Mouse (Mus musculus): ENCODE data around the gene Ankef1.

Gene Ankef1

DNA sequence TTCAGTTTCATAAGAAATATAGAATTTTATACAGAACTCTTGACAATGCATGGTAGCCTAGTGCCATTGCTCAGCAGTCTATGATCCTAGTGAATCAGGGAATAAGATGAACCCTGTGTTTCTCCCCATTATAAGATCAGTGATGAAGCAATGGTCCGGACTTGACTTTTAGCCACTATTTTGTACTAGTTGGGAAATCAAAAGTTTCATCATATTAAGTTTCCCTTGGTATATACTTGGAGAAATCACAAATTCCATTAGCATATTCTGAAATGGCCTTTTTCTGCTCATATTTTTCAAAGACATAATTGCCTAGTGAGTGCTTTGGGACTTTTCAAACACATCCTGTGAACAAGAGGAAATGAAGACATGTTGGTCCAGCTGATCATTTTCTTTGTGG, at the start of gene Ankef1:
Ankef1 (plus strand) TSS at position 260 of the 400 bp plus-strand sequence.
- ChIA-PET CTCF (interaction anchor here in 1 of 4 experiments (1.4 kb wide), 1 partner anchor 352 kb away, joined by 3 read pairs; no protein-coding TSS in a partner anchor), POLR2A (no interaction called here)

GRCm38 (mm10) chr2:136456468-136456867, 45.2 kb upstream of the Ankef1 start:
- POLR2A ChIA-PET: no interaction called here
- CTCF ChIA-PET: no interaction called here

- POLR2A ChIA-PET: no interaction called here
- CTCF ChIA-PET: no interaction called here
These were observed 44.8 kb upstream of the Ankef1 start for GRCm38 (mm10) chr2:136456875-136457274.

GRCm38 (mm10) chr2:136477656-136478055, 24.1 kb upstream of the Ankef1 start:
- ChIA-PET POLR2A (no interaction called here), CTCF (no interaction called here)

DNA sequence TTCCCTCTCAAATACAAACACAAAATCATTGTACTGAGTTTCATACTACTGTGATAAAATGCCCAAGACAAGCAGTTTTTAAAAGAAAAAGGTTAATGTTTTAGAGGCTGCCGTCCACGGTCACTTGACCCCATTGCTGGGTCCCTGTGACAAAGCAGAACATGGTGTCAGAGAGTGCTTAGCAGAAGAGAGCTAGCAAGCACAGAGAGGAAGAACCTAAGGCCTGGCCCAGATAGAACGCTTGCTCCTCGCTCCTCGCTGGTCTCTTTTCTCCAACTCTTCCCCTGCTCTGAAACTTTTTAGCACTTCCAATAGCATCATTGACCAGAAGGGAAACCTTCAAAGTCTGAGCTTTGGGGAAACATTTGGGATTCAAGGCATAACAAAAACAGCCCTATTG, 19.4 kb upstream of the Ankef1 start:
- ChIA-PET CTCF (no interaction called here), POLR2A (no interaction called here)

DNA sequence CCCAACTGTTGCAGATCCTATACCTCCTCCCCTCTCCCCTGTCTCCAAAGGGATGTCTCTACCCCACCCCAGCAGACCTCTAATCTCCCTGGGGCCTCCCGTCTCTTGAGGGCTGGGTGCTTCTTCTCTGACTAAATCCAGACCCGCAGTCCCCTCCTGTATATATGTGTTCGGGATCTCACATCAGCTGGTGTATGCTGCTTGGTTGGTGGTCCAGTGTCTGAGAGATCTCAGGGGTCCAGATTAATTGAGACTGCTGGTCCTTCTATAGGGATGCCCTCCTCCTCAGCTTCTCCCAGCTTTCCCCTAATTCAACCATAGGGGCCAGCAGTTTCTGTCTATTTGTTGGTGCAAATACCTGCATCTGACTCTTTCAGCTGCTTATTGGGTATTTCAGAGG, 18.7 kb upstream of the Ankef1 start:
- CTCF ChIA-PET: no interaction called here
- POLR2A ChIA-PET: no interaction called here

DNA sequence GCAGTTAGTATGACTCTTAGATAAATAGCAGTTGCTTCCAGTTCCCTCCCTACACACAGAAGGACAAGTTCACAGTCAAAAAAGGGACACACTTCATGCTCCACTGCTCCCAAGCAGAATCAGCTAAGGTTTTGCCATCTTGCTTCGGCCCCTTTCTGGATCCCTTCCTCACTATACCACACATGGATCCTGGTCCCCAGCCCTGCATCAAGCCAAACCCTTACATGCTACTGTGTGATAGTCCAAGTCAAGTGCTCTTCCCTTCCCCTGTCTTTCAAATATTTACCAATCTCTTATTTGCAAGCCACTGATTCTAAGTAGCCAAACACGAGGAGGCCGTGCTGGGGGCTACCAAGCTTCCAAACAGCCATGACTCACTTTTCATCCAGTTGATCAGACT, 16.8 kb upstream of the Ankef1 start:
- ChIA-PET POLR2A (interaction anchor here in 1 of 4 experiments (0.8 kb wide), 1 partner anchor 406 kb away, joined by 3 read pairs; the partner anchor contains the start of genes AL731706.1, Mkks and Slx4ip), CTCF (interaction anchor here in 2 of 4 experiments (1.8 to 2.0 kb wide), 2 partner anchors 73 to 112 kb away, joined by 7 to 11 read pairs; no protein-coding TSS in a partner anchor)

GRCm38 (mm10) chr2:136485401-136485800, 16.3 kb upstream of the Ankef1 start:
- CTCF ChIA-PET: interaction anchor here (0.5 to 2.0 kb wide), 33 partner anchors 14 to 1678 kb away, joined by 3 to 17 read pairs (median 4); no protein-coding TSS in a partner anchor
- POLR2A ChIA-PET: interaction anchor here in 1 of 4 experiments (0.8 kb wide), 1 partner anchor 406 kb away, joined by 3 read pairs; the partner anchor contains the start of genes AL731706.1, Mkks and Slx4ip

DNA sequence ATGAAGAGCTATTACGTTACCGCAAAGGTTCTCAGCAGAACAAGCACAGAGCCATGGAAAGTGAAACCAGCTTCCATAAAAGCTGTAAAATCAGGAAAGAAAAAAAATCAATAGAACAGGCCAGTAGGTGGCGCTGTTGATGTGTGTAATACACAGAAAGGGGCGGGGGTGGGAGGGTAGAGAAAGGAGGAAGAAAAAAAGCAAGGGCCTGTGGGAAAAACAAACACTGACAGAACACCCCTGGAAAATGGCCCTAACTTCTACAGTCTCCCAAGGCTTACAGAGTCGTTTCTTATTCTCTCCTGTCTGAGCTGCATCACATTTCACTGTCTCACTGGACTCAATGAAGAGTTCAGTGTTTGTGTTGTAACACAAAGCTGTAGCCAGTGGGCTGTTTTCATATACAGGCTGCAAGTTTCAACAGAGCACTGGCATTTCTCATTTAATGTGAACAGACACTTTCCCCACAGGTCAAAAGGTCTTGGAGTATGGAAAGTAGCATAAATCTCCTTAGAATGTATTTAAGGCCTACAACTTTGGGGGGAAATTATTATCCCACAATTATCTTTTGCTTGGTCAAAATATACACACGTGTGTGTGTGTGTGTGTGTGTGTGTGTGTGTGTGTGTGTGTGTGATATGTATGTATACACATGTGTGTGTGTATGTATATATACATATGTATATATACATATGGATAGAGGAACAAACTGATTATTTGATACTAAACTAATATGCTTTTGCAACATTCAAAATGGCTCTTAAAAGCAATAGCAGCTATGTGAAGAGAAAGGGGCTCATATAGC, 15.7 kb upstream of the Ankef1 start:
- ChIA-PET CTCF (interaction anchor here (0.5 to 2.0 kb wide), 52 partner anchors 13 to 1678 kb away, joined by 3 to 17 read pairs (median 4); no protein-coding TSS in a partner anchor), POLR2A (interaction anchor here in 2 of 4 experiments (0.7 to 0.8 kb wide), 3 partner anchors 160 to 405 kb away, joined by 3 to 4 read pairs (median 3); partner anchors contain the start of genes AL731706.1 (in 1 of the 2), Mkks (in 1 of the 2) and Slx4ip (in 1 of the 2))

- POLR2A ChIA-PET: interaction anchor here in 2 of 4 experiments (0.6 to 0.7 kb wide), 2 partner anchors 77 to 290 kb away, joined by 3 read pairs; no protein-coding TSS in a partner anchor
- CTCF ChIA-PET: interaction anchor here (0.5 to 2.0 kb wide), 6 partner anchors 71 to 1456 kb away, joined by 3 to 11 read pairs (median 4); no protein-coding TSS in a partner anchor
These were observed 14.7 kb upstream of the Ankef1 start for GRCm38 (mm10) chr2:136486986-136487385.

GRCm38 (mm10) chr2:136511073-136511472, 9.4 kb downstream of the Ankef1 start:
- ChIA-PET POLR2A (interaction anchor here in 1 of 4 experiments (0.7 kb wide), 1 partner anchor 137 kb away, joined by 3 read pairs; no protein-coding TSS in a partner anchor), CTCF (no interaction called here)

GRCm38 (mm10) chr2:136511756-136512155, 10.0 kb downstream of the Ankef1 start:
- ChIA-PET POLR2A (interaction anchor here in 1 of 4 experiments (0.6 kb wide), 1 partner anchor 269 kb away, joined by 3 read pairs; no protein-coding TSS in a partner anchor), CTCF (interaction anchor here in 1 of 4 experiments (1.1 kb wide), 1 partner anchor 46 kb away, joined by 3 read pairs; no protein-coding TSS in a partner anchor)

DNA sequence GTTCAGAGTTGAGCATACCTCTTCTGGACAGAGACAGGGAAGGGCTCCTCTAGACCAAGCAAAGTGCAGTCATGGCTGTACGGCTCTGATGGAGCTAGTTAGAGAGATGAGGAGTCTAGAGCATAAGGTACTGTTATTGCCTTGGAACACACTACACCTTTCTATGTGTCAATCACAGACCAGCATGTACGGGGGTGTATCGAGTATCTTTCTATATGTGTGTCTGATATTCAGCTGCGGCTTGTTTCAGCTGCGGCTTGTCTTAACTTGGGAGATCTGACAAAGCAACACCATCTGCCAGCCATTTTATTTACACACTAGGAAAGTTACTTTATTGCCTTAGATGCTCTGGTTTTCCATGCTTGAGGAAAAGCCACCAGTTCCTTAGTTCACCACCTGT, 11.1 kb downstream of the Ankef1 start:
- ChIA-PET POLR2A (no interaction called here), CTCF (interaction anchor here in 1 of 4 experiments (1.1 kb wide), 1 partner anchor 45 kb away, joined by 3 read pairs; no protein-coding TSS in a partner anchor)

DNA sequence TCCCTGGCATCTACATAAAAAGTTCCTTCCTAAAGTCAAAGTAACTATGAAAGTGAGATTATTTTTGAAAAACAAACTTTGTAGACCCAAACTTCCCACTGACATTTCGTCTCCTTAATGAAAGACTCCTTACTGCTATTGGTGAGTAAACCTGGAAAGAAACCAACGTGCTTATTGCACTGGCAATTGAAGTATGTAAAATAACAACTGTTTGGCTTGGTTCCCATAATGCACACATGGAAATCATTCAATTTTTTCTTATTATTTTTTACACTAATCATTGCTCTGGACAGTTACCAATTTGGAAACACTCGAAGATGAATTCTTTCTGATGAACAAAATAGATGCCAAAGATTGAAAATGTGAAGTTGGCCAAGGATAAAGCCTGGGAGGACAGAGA, 12.1 kb downstream of the Ankef1 start:
- ChIA-PET CTCF (interaction anchor here in 1 of 4 experiments (0.5 kb wide), 1 partner anchor 28 kb away, joined by 3 read pairs; no protein-coding TSS in a partner anchor), POLR2A (no interaction called here)

- CTCF ChIA-PET: no interaction called here
- POLR2A ChIA-PET: no interaction called here
These were observed 13.8 kb downstream of the Ankef1 start for GRCm38 (mm10) chr2:136515501-136515900.

- POLR2A ChIA-PET: no interaction called here
- CTCF ChIA-PET: no interaction called here
These were observed 27.2 kb downstream of the Ankef1 start for GRCm38 (mm10) chr2:136528937-136529336.

DNA sequence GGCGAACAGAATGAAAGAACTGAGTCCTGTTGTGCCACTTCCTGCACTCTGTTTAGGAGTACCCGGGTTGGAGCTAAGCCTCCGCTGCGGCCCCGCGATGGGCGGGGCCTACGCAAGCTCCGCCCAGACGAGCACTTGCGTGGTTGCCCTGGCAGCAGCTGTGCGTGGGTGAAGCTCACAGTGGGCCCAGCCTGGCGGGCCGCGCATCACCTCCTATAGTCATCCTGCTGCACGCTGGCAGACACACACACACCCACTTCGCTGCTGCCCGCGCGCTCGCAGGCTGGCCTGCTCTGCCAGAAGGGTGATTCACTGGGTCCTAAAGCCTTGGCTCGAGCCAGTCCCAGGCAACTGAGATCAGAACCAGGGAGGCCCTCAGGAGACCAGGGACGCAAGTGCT, 30.3 kb downstream of the Ankef1 start:
- POLR2A ChIA-PET: interaction anchor here in 3 of 4 experiments (0.5 to 0.9 kb wide), 3 partner anchors 9 to 358 kb away, joined by 3 to 8 read pairs (median 3); no protein-coding TSS in a partner anchor
- CTCF ChIA-PET: interaction anchor here in 2 of 4 experiments (0.6 kb wide), 2 partner anchors 26 to 393 kb away, joined by 4 to 6 read pairs; no protein-coding TSS in a partner anchor

GRCm38 (mm10) chr2:136558020-136558419, 56.3 kb downstream of the Ankef1 start:
- CTCF ChIA-PET: interaction anchor here (0.6 to 3.0 kb wide), 20 partner anchors 12 to 591 kb away, joined by 3 to 15 read pairs (median 4); no protein-coding TSS in a partner anchor

GRCm38 (mm10) chr2:136562336-136562735, 60.6 kb downstream of the Ankef1 start:
- CTCF ChIA-PET: interaction anchor here in 1 of 4 experiments (0.6 kb wide), 1 partner anchor 204 kb away, joined by 4 read pairs; no protein-coding TSS in a partner anchor

More at GRCm38 (mm10) chr2:136558020-136558419, 56.3 kb downstream of the Ankef1 start:
- POLR2A ChIA-PET: interaction anchor here in 2 of 4 experiments (0.5 to 1.4 kb wide), 2 partner anchors 9 to 421 kb away, joined by 3 to 5 read pairs; no protein-coding TSS in a partner anchor

More at GRCm38 (mm10) chr2:136562336-136562735, 60.6 kb downstream of the Ankef1 start:
- POLR2A ChIA-PET: no interaction called here

Measured in embryonic stem cell, embryonic (primary cell).